Mouse (Mus musculus): ENCODE measurements around the gene Tgtp2.
"Not testable (repeated sequence)": the region's sequence is repeated elsewhere in the genome, so short reads cannot be mapped to it uniquely, and the experiment has no call there.

Tgtp2 gene

DNA sequence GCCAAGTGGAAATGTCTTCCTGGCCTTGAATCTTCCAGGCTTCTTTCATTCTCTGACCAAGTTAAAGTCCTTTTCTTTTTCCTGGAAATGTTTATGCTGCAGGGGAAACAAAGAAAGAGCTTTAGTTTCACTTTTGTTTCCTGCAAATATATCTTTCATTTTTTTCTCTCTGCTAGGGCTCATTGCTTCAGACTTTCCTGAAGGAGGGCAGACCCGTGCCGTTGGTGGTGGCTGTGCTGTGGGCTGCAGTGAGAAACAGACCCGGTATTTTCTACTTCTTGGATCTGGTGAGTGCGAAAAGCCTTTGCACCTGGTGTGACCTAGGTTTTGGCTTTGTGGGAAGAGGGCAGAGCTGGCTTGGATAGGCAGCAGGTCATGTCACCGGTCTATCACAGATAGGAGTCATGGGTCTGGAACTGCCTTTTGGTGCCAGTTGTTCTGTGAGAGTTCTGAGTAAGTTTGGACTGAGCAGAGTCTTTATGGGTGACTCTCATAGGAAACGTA lies 22.9 kb upstream of the Tgtp2 start:
- in situ Hi-C loops (cut with MboI, MseI), result loop anchor here (10.0 kb wide), 1 partner anchor 112 kb away; the partner anchor contains the start of genes 9930111J21Rik1 and Olfr56

DNA sequence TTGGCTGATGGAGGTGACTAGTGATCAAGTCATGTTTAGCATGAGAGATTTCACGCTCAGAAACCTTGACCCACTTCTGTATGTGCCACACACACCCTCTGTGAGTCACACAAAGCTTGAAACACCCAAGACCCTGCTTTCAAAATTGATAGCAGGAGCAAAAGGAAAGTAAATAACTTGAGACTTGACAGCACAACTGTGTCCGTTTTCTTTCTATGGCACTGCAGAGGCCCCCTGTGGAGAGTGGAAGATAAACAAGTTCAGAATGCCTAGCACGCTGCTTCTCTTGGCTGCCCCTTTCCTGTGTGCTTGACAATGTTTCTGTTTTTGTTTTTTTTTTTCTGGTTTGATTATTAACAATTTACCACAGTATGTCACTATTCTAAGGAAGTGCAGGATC lies 20.9 kb upstream of the Tgtp2 start:
- in situ Hi-C loops (cut with MboI, MseI), result loop anchor here (10.0 kb wide), 1 partner anchor 110 kb away; the partner anchor contains the start of genes 9930111J21Rik1 and Olfr56

DNA sequence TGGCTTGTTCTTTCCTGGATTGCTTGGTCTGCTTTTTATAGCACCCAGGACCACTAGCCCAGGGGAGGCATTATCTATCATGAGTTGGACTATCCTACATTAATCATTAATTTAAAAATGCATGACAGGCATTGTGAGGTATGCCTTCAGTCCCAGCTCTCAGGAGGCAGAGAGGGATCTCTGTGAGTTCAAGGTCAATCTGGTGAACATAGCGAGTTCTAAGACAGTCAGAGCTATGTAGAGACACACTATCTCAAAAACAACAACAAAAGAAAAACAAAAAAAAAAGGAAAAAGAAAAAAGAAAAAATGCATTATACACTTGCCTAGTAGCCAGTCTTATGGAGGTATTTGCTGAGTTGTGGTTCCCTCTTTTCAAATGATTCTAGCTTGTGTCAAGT lies 20.4 kb upstream of the Tgtp2 start:
- in situ Hi-C loops (cut with MboI, MseI), result loop anchor here (10.0 kb wide), 1 partner anchor 110 kb away; the partner anchor contains the start of genes 9930111J21Rik1 and Olfr56

DNA sequence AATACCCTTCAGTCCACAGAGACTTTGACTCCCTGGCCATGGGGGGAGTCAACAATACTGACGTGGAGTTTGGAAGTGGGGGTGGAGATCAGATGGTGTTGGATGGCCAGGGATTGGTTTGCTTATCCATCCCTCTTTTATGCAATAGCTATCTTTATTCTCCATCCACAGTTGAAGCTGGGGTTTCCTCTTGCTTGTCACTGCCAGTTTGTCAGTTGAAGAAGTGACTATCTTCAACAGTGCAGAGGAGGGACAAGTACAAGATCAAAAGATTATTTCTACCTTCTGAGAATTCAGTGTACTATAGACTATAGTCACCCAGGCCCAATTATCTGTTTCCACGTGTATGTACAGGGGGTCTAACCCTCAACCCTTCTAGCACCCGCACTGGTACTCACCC lies 19.8 kb upstream of the Tgtp2 start:
- in situ Hi-C loops (cut with MboI, MseI), result loop anchor here (10.0 kb wide), 1 partner anchor 109 kb away; the partner anchor contains the start of genes 9930111J21Rik1 and Olfr56

DNA sequence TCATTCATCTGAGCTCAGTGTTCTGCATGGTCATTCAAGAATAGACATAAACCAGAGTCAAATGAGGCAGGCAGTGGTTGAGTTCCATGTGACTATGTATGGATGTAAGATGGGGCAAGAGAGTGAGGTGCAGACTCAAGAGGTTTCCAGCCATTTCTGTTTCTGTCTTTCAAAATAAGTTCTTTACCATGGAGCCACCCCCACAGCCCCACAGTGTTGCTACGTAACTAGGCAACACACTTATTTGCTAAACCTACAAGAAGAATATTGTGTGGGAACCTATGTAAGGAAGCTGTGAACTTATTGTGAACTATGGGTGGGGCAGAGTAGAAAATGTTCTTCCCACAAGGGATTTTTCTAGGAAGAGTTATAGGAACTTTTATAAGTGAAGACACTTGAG lies 19.1 kb upstream of the Tgtp2 start:
- in situ Hi-C loops (cut with MboI, MseI), result loop anchor here (10.0 kb wide), 1 partner anchor 108 kb away; the partner anchor contains the start of genes 9930111J21Rik1 and Olfr56

DNA sequence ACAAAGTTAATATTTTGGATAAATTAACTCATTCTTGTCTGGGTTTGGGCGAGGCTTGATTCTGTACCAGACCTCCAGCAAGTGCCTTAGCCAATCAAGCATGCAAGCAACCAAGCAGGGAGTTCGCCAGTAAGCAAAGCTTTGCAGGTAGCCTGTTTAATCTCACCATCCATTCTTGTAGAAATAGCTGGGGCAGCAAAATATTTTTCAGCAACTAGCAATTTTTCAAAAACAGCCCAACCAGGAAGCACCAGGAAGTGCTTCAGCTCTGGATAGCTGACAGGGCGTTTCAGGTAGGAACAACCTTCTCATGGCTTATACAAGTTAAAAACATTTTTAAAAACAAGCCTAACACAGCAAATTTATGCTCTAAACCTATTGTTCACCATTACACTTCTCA lies 17.9 kb upstream of the Tgtp2 start:
- in situ Hi-C loops (cut with MboI, MseI), result loop anchor here (10.0 kb wide), 1 partner anchor 107 kb away; the partner anchor contains the start of genes 9930111J21Rik1 and Olfr56

DNA sequence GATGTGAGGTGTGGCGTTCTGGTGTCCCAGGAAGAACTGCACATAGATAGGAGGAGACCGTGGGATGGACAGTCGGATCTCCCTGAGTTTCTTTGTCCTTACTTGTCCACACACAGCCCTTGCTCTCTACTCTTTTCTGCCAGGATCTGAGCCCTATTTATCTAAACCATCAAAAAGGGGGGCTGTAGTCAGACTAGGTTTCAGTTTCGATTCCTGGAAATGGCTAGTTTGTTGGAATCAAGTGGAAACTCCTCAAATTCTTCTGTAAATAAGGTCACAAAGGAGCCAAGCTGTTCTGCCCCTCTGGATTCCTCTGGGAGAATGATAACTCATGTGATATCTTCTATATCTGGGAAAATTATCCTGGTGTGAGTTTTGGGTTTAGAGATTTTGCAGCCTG lies 17.4 kb upstream of the Tgtp2 start:
- in situ Hi-C loops (cut with MboI, MseI), result loop anchor here (10.0 kb wide), 1 partner anchor 107 kb away; the partner anchor contains the start of genes 9930111J21Rik1 and Olfr56

DNA sequence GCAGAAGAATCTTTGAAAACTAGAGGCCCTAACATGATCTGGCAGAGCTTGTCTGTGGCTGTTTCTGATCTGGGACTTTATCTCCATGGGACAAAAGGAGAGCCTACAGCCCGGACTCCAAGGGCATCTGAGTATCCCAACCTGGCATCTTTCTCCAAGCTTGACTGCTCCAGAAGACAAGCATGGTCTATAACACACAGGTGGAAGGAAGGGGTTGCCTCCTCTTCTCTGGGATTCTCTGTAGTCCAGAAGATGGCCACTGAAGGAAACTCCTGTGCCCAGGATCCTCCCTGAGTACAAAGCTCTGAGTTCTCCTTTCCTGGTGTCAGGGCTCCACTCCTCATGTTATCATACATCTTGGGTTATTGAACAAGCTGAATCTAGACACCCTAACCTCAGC lies 16.6 kb upstream of the Tgtp2 start:
- in situ Hi-C loops (cut with MboI, MseI), result loop anchor here (10.0 kb wide), 1 partner anchor 106 kb away; the partner anchor contains the start of genes 9930111J21Rik1 and Olfr56

DNA sequence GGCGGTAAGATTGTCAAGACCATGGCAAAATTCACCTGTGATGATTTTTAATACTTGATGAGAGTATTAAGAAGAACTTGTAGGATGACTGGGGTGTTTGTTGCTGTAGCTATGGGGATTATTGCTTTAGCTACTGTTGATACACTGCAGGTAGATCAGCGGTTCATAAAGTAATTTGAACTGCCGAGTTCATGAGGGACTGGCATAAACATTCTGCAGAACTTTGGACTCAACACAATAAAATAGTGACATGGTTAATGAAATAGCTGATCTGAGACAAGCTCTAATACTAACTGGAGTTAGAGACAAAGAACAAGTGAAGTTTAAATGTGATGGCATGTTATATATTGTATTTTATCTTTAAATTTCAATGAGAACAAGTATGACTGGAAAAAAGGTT lies 14.7 kb upstream of the Tgtp2 start:
- in situ Hi-C loops (cut with MboI, MseI), result no loop called here

DNA sequence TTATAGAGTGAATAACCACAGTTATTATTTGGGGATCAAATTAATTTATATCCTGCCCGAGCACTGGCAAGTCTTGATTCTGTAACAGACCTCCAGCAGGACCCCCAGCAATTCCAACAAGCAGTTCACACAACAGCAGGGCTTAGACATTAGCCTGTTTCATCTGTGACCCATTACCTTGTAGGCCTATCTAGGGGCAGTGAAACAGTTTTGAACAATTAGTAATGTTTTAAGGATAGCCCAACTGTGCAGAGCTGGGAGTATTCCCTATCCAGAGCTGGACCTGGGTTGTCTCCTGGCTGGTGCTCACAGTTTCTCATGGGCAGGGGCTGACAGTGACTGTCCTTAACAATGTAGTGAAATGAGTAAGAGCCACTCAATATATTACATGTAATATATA lies 13.0 kb upstream of the Tgtp2 start:
- in situ Hi-C loops (cut with MboI, MseI), result no loop called here

DNA sequence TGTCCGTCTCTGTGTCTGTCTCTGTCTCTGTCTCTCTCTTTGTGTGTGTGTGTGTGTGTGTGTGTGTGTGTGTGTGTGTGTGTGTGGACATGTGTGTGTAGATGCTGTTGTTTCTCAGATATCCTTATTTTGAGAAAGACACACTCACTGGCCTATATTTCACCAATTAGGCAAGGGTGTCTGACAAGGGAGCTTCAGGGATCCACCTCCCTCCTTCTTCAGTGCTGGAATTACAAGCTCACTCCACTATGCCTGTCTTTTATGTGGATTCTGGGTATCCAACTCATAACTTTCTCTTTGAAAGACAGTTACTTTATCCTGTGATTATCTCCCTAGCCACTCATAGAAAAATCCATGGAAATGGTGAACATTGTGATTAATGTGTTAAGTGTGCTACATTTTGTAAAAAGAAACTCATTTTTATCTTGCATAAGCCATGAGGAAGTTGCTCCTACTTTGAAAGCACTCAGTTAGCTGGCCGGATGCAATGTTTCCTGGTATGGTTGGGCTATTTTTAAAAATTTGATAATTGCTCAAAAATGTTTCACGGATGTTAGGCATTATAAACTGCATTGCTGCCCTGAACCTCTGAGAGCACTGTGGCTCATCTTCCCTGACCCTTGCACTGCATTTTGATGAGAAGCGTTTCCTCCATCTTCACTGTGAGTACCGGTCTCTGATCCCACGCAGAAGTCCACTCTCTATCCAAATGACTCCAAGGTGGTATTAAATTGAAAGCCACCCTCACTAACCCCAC lies 12.2 kb upstream of the Tgtp2 start, which contains the start of gene Ifi47:
Gene Ifi47, plus strand, starts transcription at position 587 of the 757 bp plus-strand sequence.
- in situ Hi-C loops (cut with MboI, MseI), result not testable (repeated sequence)

DNA sequence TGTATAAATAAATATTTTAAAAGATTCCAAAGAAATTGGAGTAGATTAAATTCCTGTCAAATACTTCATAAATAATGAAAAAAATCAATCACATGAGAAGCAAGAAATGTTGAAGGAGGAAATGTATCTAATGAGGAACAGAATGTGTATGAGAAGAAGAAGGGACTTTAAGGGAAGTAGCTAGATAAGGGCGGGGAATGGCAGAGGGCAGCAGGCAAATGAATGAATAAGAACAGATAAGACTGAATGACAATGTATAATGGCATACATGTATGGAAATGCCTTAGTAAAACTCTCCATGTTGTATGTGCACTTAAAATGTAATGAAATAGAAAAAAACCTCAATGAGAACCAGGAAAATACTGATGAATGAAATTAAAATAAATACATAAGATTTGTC lies 4.4 kb upstream of the Tgtp2 start:
- in situ Hi-C loops (cut with MboI, MseI), result no loop called here

DNA sequence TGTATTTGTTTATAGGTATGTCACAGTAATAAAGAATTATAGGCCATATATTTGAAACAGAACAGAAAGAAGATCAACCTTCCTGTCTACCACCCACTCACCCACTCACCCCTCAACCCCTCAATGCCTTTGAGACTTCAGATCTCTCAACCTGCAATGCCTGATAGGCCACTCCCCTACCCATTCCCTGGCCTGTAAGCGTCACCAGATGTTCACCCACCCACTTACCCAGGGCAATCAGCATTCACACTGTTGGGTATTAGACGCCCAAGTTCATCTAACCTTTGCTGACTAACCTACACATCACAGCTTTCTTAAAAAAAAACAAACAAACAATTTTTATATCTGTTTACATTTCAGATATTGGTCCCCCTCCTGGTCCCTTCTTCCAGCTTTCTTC lies 2.1 kb downstream of the Tgtp2 start:
- in situ Hi-C loops (cut with MboI, MseI), result loop anchor here (5.0 kb wide), 1 partner anchor 70 kb away; the partner anchor contains the start of genes Gm12185 and Tgtp1

DNA sequence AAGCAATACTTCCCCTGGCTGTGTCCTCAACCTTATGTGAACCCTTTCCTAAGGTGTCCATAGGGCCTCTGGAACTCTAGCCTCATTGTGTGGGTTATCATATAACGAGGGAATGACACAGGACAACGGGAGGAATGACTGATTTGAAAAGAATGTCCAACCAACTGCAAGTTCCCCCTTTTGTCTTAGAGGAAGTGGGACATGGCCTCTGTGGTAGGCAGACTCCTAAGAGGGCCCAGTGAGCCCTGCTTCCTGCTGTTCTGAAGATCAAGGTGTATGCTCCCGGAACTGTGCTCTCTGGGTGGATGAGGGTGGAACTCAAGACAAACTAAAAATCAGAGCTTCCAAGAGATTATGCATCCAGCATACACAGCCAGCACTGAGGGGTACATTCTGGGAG lies 3.9 kb downstream of the Tgtp2 start:
- in situ Hi-C loops (cut with MboI, MseI), result loop anchor here (5.0 kb wide), 1 partner anchor 68 kb away; the partner anchor contains the start of genes Gm12185 and Tgtp1

DNA sequence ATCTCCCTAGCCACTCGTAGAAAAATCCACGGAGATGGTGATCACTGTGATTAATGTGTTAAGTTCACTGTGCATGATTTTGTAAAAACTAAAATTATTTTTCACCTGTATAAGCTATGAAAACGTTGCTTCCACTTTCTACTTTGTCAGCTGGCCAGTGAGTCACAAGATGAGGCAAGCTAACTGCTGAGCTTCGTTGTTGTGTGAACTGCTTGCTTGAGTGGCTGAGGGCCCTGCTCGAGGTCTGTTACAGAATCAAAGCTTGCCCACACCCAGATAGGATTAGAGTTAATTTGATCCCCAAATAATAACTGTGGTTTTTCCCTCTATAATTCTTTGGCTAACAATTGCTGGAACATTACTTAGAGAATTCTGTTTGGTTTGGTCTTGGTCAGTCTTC lies 12.1 kb downstream of the Tgtp2 start:
- in situ Hi-C loops (cut with MboI, MseI), result not testable (repeated sequence)

DNA sequence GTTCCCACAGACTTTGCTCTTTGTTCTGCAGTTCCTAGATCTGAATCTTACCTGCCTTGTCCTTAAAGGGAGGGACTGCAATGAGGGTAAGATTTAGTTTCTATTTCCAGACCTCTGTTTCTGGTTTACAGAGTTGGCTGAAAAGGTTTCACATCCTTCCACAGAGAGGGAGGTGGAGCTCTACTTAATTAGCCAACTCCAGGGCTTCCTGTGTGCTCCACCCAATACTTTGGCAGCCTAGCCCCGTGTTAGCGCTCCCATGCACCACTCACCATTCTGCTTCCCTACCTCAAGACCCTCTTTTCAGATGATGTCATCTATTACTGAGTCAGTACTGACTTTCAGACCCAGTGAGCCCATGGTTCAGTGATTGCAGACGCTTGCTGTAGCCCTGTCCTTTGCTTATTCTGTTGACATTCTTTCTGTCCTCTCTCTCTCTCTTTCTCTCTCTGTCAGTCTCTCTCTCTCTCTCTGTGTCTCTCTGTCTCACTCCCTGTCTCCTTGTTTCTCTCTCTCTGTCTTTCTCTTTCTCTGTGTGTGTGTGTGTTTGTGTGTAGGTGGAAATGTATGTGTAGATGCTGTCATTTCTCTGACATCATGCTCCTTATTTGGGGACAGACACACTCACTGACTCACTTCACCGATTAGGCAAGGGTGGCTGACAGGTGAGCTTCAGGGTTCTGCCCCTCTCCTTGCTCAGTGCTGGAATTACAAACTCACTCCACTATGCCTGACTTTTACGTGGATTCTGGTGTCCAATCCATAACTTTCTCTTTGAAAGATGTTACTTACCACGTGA lies 12.7 kb downstream of the Tgtp2 start, which contains the start of gene 9930111J21Rik2:
Gene 9930111J21Rik2, minus strand, starts transcription at position 150 of the 799 bp plus-strand sequence.
- in situ Hi-C loops (cut with MboI, MseI), result not testable (repeated sequence)

DNA sequence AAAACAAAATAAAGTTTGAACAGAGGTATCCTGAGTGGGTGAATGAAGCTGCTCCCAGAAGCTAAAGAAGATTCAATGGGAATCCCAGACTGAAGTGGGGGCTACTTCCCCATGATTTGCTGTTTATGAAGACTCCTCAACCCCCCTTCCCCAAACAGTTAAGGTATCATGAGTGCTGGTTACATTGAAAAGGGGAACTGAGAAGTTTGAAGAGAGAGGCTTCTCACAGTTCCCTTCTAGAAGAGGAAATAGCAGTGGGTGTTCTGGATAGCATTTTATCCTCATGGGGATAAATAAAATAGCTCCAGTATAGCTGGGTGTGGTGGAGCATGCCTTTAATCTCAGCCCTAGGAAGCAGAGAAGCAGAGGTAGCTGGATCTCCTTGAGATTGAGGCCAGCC lies 13.9 kb downstream of the Tgtp2 start:
- in situ Hi-C loops (cut with MboI, MseI), result not testable (repeated sequence)

DNA sequence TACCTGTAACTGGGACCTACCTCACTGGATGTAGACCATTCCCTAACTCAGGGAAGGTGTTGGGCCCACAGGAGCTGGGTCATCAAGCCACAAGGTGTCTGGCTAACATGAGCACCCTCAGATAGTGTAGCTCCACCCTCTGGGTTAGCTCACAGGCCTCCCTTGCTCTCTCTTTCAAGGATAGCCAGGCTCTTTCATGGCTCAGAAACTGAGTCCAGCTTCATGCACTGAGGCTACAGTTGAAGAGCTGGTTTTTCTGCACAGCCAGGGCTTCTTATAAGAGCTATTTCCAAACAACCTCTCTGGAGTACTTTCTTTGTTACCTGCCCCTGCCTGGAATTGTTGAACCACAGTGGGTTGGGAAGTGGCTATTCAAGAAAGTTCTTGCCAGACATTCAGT lies 51.9 kb downstream of the Tgtp2 start:
- in situ Hi-C loops (cut with MboI, MseI), result not testable (repeated sequence)
